Mouse (Mus musculus) stomach, embryonic 14.5 days (tissue): ENCODE data around the gene 2210016L21Rik. TPM values are rescaled to one million over a fixed set of nuclear protein-coding genes. Genes with fewer than 3 reads are reported as not detected.

ENCODE experiments used
- ATAC-seq: fragments of 200-750 bp; cut with Nextera tagmentation; 2 replicates; pipeline ENCODE4 v1.8.0; 2017; ENCODE audit warnings: low read depth, moderate TSS enrichment; ENCODE audit not compliant: insufficient number of reproducible peaks, insufficient read depth, low FRiP score
- H3K27ac ChIP-seq: fragments of 300-500 bp; sonication (generic); 2 replicates; pipeline ENCODE4 v1.5.1; 2014; ENCODE audit warnings: mild to moderate bottlenecking, low read length, moderate library complexity, mixed read lengths
- H3K27me3 ChIP-seq: fragments of 300-500 bp; sonication (generic); 2 replicates; pipeline ENCODE4 v1.6.1; 2014; ENCODE audit warnings: low read length, control low read depth, mixed read lengths; ENCODE audit not compliant: control insufficient read depth, insufficient read depth
- H3K36me3 ChIP-seq: fragments of 300-500 bp; sonication (generic); 2 replicates; pipeline ENCODE4 v1.6.1; 2014; ENCODE audit warnings: mild to moderate bottlenecking, control low read depth, low read length, moderate library complexity, mixed read lengths; ENCODE audit not compliant: control insufficient read depth, insufficient read depth
- H3K4me1 ChIP-seq: fragments of 300-500 bp; sonication (generic); 2 replicates; pipeline ENCODE4 v1.6.1; 2014; ENCODE audit warnings: low read length, control low read depth, mixed read lengths; ENCODE audit not compliant: control insufficient read depth, insufficient read depth
- H3K4me2 ChIP-seq: fragments of 300-500 bp; sonication (generic); replicated peaks from 2 replicates; pipeline ENCODE4 v1.6.1; 2014; ENCODE audit warnings: low read depth, low read length, control low read depth
- H3K4me3 ChIP-seq: fragments of 300-500 bp; sonication (generic); 2 replicates; pipeline ENCODE4 v1.5.1; 2014; ENCODE audit warnings: low read depth, low read length, control low read depth
- H3K9ac ChIP-seq: fragments of 300-500 bp; sonication (generic); replicated peaks from 2 replicates; pipeline ENCODE4 v1.6.1; 2014; ENCODE audit warnings: low read depth, mild to moderate bottlenecking, control low read depth, low read length, moderate library complexity, mixed read lengths
- H3K9me3 ChIP-seq: fragments of 300-500 bp; sonication (generic); 2 replicates; pipeline ENCODE4 v1.6.1; 2016; ENCODE audit warnings: low read depth, low read length, control low read depth; ENCODE audit not compliant: control insufficient read depth
- WGBS: fragments of 180-500 bp; shearing (Covaris S2); extraction: QIAGEN DNeasy Blood & Tissue Kit; methylation state at CpG from one replicate; pipeline ENCODE4 v1.1.7; 2014; 5-methylcytosine and 5-hydroxymethylcytosine counted together
- polyA plus RNA-seq: library from polyadenylated mRNA; unstranded; fragments of >200 nt; fragmentation: Nextera tagmentation; extraction: Ambion mirVana; gene quantifications from 2 replicates; pipeline ENCODE4 v1.2.1, GENCODE M21; 2014

Gene 2210016L21Rik
- polyA plus RNA-seq, 1 experiment from 2014 or later, result 51.8 TPM

- Histone ChIP-seq H3K36me3 (no peaks in the 10 kb centered on the region), H3K4me1 (0 out of 2 replicates have a peak, but pooled peaks cover 6% of the 10 kb centered on the region), H3K9ac (no peak overlapping the region), H3K9me3 (no peaks in the 10 kb centered on the region), H3K4me2 (no peak overlapping the region), H3K27me3 (no peaks in the 10 kb centered on the region), H3K4me3 (no peak overlapping the region), H3K27ac (no peak overlapping the region)
- 68% methylated on average over 8 of the region's 8 CpGs for WGBS
- no peak for ATAC-seq
Observed at GRCm38 (mm10) chr5:114973131-114973530, 31.2 kb downstream of the 2210016L21Rik start.

GRCm38 (mm10) chr5:114976935-114977334, 35.0 kb downstream of the 2210016L21Rik start:
- no peak overlapping the region for H3K27ac ChIP-seq
- no peaks in the 10 kb centered on the region for H3K36me3 ChIP-seq
- H3K4me1 ChIP-seq, result no peaks in the 10 kb centered on the region
- H3K27me3 ChIP-seq, result no peaks in the 10 kb centered on the region
- no peak for ATAC-seq
- no peak overlapping the region for H3K9ac ChIP-seq
- no peak overlapping the region for H3K4me2 ChIP-seq
- H3K9me3 ChIP-seq, result no peaks in the 10 kb centered on the region
- no peak overlapping the region for H3K4me3 ChIP-seq

GRCm38 (mm10) chr5:114978473-114978872, 36.5 kb downstream of the 2210016L21Rik start:
- Histone ChIP-seq H3K27ac (no peak overlapping the region), H3K9me3 (no peaks in the 10 kb centered on the region), H3K27me3 (no peaks in the 10 kb centered on the region), H3K4me3 (no peak overlapping the region), H3K9ac (no peak overlapping the region), H3K4me1 (no peaks in the 10 kb centered on the region), H3K36me3 (no peaks in the 10 kb centered on the region), H3K4me2 (no peak overlapping the region)
- 59% methylated on average over 11 of the region's 11 CpGs for WGBS
- no peak for ATAC-seq

GRCm38 (mm10) chr5:114978888-114979249, 36.9 kb downstream of the 2210016L21Rik start:
- H3K4me3 ChIP-seq, result peak overlapping the region; percentile 30
- no peaks in the 10 kb centered on the region for H3K27me3 ChIP-seq
- H3K4me1 ChIP-seq, result no peaks in the 10 kb centered on the region
- H3K9ac ChIP-seq, result no peak overlapping the region
- H3K9me3 ChIP-seq, result no peaks in the 10 kb centered on the region
- no peak overlapping the region for H3K27ac ChIP-seq
- no peak for ATAC-seq
- no peaks in the 10 kb centered on the region for H3K36me3 ChIP-seq
- peak overlapping the region; percentile 69 for H3K4me2 ChIP-seq
- WGBS, result 5% methylated on average over 6 of the region's 6 CpGs

GRCm38 (mm10) chr5:114979250-114980121, 37.5 kb downstream of the 2210016L21Rik start:
- ATAC-seq, result peak; percentile 59; the same call in 1 of the 2 replicates
- H3K9ac ChIP-seq, result no peak overlapping the region
- H3K4me1 ChIP-seq, result no peaks in the 10 kb centered on the region
- no peak overlapping the region for H3K27ac ChIP-seq
- no peaks in the 10 kb centered on the region for H3K27me3 ChIP-seq
- peak overlapping the region; percentile 30 for H3K4me3 ChIP-seq
- 7% methylated on average over 32 of the region's 32 CpGs for WGBS
- H3K9me3 ChIP-seq, result no peaks in the 10 kb centered on the region
- peak overlapping the region; percentile 69 for H3K4me2 ChIP-seq
- H3K36me3 ChIP-seq, result no peaks in the 10 kb centered on the region

- Histone ChIP-seq H3K4me2 (peak overlapping the region; percentile 69), H3K9me3 (no peaks in the 10 kb centered on the region), H3K27me3 (no peaks in the 10 kb centered on the region), H3K9ac (no peak overlapping the region), H3K36me3 (no peaks in the 10 kb centered on the region), H3K27ac (no peak overlapping the region), H3K4me1 (no peaks in the 10 kb centered on the region), H3K4me3 (peak overlapping the region; percentile 30)
- peak; percentile 24; the same call in 1 of the 2 replicates for ATAC-seq
- 27% methylated on average over 16 of the region's 16 CpGs for WGBS
Observed at GRCm38 (mm10) chr5:114980122-114980748, 38.3 kb downstream of the 2210016L21Rik start.

GRCm38 (mm10) chr5:114982001-114982400, 40.0 kb downstream of the 2210016L21Rik start:
- no peak for ATAC-seq
- 62% methylated on average over 15 of the region's 15 CpGs for WGBS
- no peaks in the 10 kb centered on the region for H3K9me3 ChIP-seq

GRCm38 (mm10) chr5:114985074-114985473, 43.1 kb downstream of the 2210016L21Rik start:
- Histone ChIP-seq H3K27me3 (no peaks in the 10 kb centered on the region), H3K4me3 (no peak overlapping the region), H3K27ac (no peak overlapping the region), H3K9me3 (no peaks in the 10 kb centered on the region), H3K9ac (no peak overlapping the region), H3K36me3 (no peaks in the 10 kb centered on the region), H3K4me1 (no peaks in the 10 kb centered on the region), H3K4me2 (no peak overlapping the region)
- ATAC-seq, result no peak

More at GRCm38 (mm10) chr5:114982001-114982400, 40.0 kb downstream of the 2210016L21Rik start:
- Histone ChIP-seq H3K4me3 (no peak overlapping the region), H3K27me3 (no peaks in the 10 kb centered on the region), H3K9ac (no peak overlapping the region), H3K4me1 (no peaks in the 10 kb centered on the region), H3K4me2 (no peak overlapping the region), H3K36me3 (no peaks in the 10 kb centered on the region), H3K27ac (no peak overlapping the region)
